Mouse (Mus musculus) thymus, adult 2 months (tissue): ENCODE results near the gene Exoc3l4. TPM values are rescaled to one million over a fixed set of nuclear protein-coding genes. Genes with fewer than 3 reads are reported as not detected.

Source experiments
- DNase-seq: peaks from one replicate; pipeline ENCODE4 v3.0.0; 2021
- H3K27ac ChIP-seq: fragments of 200-500 bp; 2 replicates; pipeline ENCODE4 v1.5.1; 2012; ENCODE audit warnings: low read length, control low read depth; ENCODE audit not compliant: control insufficient read depth, insufficient read depth
- H3K27me3 ChIP-seq: fragments of 200-500 bp; 2 replicates; pipeline ENCODE4 v1.6.1; 2012; ENCODE audit warnings: mild to moderate bottlenecking, low read length, moderate library complexity, mixed read lengths; ENCODE audit not compliant: control insufficient read depth, insufficient read depth
- H3K36me3 ChIP-seq: fragments of 200-500 bp; 2 replicates; pipeline ENCODE4 v1.6.1; 2012; ENCODE audit warnings: mild to moderate bottlenecking, low read length, moderate library complexity; ENCODE audit not compliant: control insufficient read depth, insufficient read depth
- H3K4me1 ChIP-seq: fragments of 200-500 bp; replicated peaks from 2 replicates; pipeline ENCODE4 v1.6.1; 2012; ENCODE audit warnings: low read length; ENCODE audit not compliant: control insufficient read depth, insufficient read depth
- H3K4me3 ChIP-seq: fragments of 200-500 bp; 2 replicates; pipeline ENCODE4 v1.5.1; 2012; ENCODE audit warnings: mild to moderate bottlenecking, low read length, control low read depth, moderate library complexity; ENCODE audit not compliant: control insufficient read depth, insufficient read depth
- CTCF ChIP-seq: fragments of 200-500 bp; IDR thresholded peaks from 2 replicates; pipeline ENCODE4 v1.5.1; 2012; ENCODE audit warnings: mild to moderate bottlenecking, control low read depth, low read length, moderate library complexity, borderline replicate concordance; ENCODE audit not compliant: control insufficient read depth, poor library complexity, insufficient read depth; ENCODE audit errors: extremely low read depth
- POLR2A ChIP-seq: fragments of 200-500 bp; IDR thresholded peaks from 2 replicates; pipeline ENCODE4 v1.6.1; 2012; ENCODE audit warnings: mild to moderate bottlenecking, low read length, control low read depth, moderate library complexity; ENCODE audit not compliant: control insufficient read depth, poor library complexity, insufficient read depth; ENCODE audit errors: extremely low read depth
- WGBS: fragments of 180-500 bp; shearing (Covaris S2); methylation state at CpG from one replicate; pipeline ENCODE4 v1.1.7; 2018; 5-methylcytosine and 5-hydroxymethylcytosine counted together
- polyA plus RNA-seq: library from polyadenylated mRNA; depleted of rRNA; stranded (reverse); fragments of >200 nt; gene quantifications from 2 replicates; pipeline ENCODE4 v1.2.3, GENCODE M21; 2012

Exoc3l4 gene
- polyA plus RNA-seq, 1 experiment: 41.5 TPM

DNA sequence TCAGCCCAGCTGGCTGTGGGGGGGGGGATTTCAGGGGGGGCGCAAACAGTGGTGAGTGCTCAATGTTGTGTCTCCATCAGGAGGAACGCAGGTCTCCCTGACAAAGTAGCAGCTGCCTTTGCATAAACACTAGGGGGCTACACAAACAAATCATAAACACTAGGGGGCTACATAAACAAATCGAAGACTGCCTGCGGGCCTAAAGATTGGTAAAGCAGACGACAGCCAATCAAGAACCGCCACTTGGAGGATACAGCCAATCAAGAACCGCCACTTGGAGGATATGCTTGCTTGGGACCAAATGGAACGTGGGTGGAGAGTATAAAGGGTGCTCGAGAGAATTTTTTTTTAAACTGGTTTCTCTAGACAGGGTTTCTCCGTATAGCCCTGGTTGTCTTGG is 11.9 kb upstream of the Exoc3l4 start:
- Histone ChIP-seq H3K27me3 (peaks cover 4% of the 10 kb centered on the region; the same call in 1 of the 2 replicates), H3K4me1 (no peaks in the 10 kb centered on the region), H3K36me3 (no peaks in the 10 kb centered on the region), H3K4me3 (no peak overlapping the region), H3K27ac (no peak overlapping the region)
- DNase-seq: no peak
- 81% methylated on average over 10 of the region's 10 CpGs for WGBS
- TF ChIP-seq CTCF (no peak), POLR2A (no peak)

DNA sequence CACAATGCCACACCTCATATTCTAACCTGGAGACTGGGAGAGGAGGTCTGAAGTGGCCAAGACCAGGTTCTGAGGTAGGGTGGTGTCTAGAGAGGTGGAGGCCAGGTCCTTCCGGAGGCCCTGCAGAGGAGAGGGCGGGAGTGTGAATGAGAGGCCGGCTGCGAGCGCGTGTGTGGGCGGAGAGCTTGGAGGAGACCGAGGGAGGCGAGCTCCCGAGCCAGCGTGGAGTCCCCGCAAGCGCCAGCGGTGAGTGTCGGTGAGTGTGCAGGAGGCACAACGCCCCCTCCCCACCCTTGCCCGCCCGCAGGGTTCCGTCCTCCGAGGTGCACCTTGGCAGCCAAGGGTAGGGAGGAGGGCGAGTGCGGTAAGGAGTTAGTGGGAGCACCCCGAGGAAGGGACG is 10.2 kb upstream of the Exoc3l4 start, which contains the start of gene Lbhd2:
Gene Lbhd2, plus strand, starts transcription at position 188 of the 400 bp plus-strand sequence.
- Histone ChIP-seq H3K36me3 (no peaks in the 10 kb centered on the region), H3K27ac (no peak within 1 kb of the TSS), H3K4me1 (no peaks in the 10 kb centered on the region), H3K27me3 (peaks cover 4% of the 10 kb centered on the region; the same call in 1 of the 2 replicates), H3K4me3 (no peak within 1 kb of the TSS)
- WGBS: 7% methylated on average over 24 of the region's 24 CpGs
- DNase-seq: no peak
- no peak for TF ChIP-seq CTCF
- no peak for TF ChIP-seq POLR2A

DNA sequence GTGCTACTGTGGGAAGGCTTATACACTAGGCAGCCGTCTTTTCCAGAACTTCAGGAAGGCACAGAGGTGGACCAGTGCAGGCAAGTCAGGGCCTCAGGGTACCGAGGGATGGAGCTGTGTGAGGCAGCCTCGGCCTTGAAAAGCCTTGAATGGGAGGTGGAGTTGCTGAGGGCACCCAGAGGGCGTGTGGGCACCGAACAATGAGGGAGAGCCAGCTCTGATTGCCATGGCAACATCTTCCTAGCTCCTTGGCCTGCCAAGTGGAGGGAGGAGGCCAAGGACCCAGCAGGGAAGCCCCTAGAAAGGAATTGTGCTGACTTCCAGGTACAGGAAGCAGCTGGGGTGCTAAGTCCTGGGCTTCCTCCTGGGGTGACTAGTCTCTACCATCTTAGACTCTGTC is 7.2 kb upstream of the Exoc3l4 start:
- no peaks in the 10 kb centered on the region for H3K36me3 ChIP-seq
- no peak for DNase-seq
- TF ChIP-seq CTCF (no peak), POLR2A (no peak)
- no peak overlapping the region for H3K27ac ChIP-seq
- H3K27me3 ChIP-seq: peaks cover 4% of the 10 kb centered on the region; the same call in 1 of the 2 replicates
- WGBS: 79% methylated on average over 5 of the region's 5 CpGs
- no peak overlapping the region for H3K4me3 ChIP-seq
- H3K4me1 ChIP-seq: no peaks in the 10 kb centered on the region

DNA sequence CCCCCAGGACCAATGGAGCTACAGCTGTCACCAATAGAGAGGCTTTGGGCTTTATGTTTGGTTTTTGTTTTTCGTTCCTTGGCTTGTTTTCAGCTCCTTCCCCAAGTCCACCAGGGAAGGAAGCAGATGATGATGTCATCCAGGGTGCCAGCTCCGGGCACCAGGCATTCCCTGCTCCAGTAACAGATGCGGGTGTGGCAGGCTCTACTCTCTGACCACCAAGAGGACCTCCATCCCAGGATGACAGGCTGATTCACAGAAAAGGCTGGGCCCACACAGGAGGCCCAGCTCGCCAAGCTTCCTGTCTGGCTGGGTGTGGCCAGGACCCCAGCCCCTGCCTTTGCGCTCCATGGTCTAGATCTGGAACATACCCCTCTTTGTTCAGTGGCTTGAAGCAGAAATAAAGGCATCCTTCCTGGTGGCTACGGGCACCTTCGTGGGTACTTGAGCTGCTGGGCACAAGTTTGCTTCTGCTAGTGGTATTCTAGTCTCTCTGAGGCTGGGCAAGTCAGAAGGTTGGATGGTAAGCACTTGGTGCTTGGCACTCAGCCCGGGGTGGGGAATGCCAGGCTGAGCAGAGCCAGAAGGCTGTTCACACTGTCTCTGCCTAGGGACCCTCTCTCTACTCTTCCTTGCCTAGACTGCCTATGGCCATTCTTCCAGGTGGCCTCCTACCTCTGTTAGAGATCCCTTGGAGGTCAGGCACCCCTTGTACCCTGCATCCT is 5.0 kb upstream of the Exoc3l4 start:
- TF ChIP-seq POLR2A (no peak), CTCF (no peak)
- Histone ChIP-seq H3K4me1 (no peaks in the 10 kb centered on the region), H3K27ac (no peak overlapping the region), H3K27me3 (no peaks in the 10 kb centered on the region; the same call in 1 of the 2 replicates), H3K4me3 (no peak overlapping the region), H3K36me3 (no peaks in the 10 kb centered on the region)
- WGBS: 86% methylated on average over 8 of the region's 8 CpGs
- no peak for DNase-seq

DNA sequence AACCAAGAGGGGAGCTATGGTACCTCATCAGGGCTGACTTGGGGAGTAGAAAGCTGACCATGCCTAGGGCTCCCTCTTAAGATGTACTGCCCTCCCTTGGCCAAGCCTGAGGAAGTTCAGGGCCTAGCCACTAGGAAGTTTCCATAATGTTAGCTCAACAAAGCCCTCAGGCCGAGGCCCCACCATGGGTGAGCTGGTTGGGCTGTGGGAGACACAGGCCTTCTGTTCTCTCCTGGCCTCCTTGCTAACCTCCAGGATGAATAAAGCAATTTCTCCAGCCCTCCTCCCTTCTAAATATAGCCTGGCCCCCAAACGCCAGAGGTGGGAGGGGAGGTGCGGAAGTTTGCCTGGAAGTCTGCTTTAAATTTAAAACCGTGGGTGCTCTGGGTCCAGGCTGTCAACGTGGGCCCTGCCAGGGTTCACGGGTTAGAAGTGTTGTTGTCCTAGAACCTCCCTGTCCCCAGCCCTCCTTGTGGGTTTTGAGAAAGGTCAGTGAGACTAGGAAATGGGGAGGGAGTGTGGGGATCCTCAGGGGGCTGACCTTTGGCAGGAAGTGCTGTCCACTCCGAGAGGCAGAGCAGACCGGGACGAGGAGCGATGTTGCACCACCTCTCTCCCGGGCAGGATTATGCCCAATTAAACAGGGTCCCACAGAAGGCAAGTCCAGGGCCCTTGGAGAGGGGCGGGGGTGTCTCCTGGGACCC is 4.1 kb upstream of the Exoc3l4 start:
- Histone ChIP-seq H3K27ac (no peak overlapping the region), H3K27me3 (no peaks in the 10 kb centered on the region; the same call in 1 of the 2 replicates), H3K4me3 (no peak overlapping the region), H3K4me1 (0 out of 2 replicates have a peak, but pooled peaks cover 5% of the 10 kb centered on the region), H3K36me3 (no peaks in the 10 kb centered on the region)
- WGBS: 67% methylated on average over 12 of the region's 12 CpGs
- TF ChIP-seq POLR2A (no peak), CTCF (no peak)
- DNase-seq: no peak

DNA sequence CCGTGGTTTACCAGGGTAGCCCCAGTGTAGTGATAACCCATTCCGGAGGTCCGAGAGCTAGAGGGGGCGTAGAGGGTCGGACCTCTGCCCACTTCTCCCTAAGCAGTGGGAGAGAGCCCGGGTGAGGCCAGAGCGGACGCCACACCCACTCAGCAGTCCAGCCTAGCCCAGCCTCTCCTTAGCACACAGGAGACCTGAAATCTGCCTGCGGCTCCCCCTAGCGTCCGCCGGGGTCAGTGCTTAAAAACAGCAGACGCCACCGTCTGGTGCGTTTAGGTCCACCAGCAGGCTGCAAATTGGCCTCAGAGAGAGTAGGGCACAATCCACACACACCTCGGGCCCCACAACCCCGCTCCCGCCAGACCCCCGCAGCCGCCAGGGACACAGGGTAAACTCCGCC is 3.5 kb upstream of the Exoc3l4 start:
- Histone ChIP-seq H3K4me3 (no peak overlapping the region), H3K27me3 (no peaks in the 10 kb centered on the region; the same call in 1 of the 2 replicates), H3K4me1 (0 out of 2 replicates have a peak, but pooled peaks cover 5% of the 10 kb centered on the region), H3K27ac (no peak overlapping the region), H3K36me3 (no peaks in the 10 kb centered on the region)
- peak; percentile 76 for DNase-seq
- WGBS: 4% methylated on average over 21 of the region's 21 CpGs
- TF ChIP-seq CTCF (peak; percentile 93), POLR2A (no peak)
